Mouse (Mus musculus): Measurements from ENCODE around the gene Ubash3a.

- TF ChIP-seq CTCF (IDR thresholded peaks at IDR 0.05; ENCODE audit: borderline replicate concordance, insufficient read depth, low read depth, low read length): no peak
- no peak for TF ChIP-seq POLR2A (IDR thresholded peaks at IDR 0.05; ENCODE audit: borderline replicate concordance, insufficient read depth, low read length)
Measured at GRCm38 (mm10) chr17:31160291-31160690, 47.4 kb upstream of the Ubash3a start.
